Mouse (Mus musculus) intestine, postnatal 0 days (tissue): ENCODE measurements around the gene Iqgap1. TPM values are rescaled to one million over a fixed set of nuclear protein-coding genes. Genes with fewer than 3 reads are reported as not detected.
A peak's percentile ranks its signal among the peaks of the same experiment; 100 is the strongest.

ENCODE experiments used
- ATAC-seq: fragments of 200-750 bp; cut with Nextera tagmentation; 2 replicates; pipeline ENCODE4 v1.8.0; 2017; ENCODE audit warnings: mild to moderate bottlenecking, moderate TSS enrichment, moderate library complexity
- H3K27ac ChIP-seq: fragments of 300-500 bp; sonication (generic); 2 replicates; pipeline ENCODE4 v1.5.1; 2014; ENCODE audit warnings: mild to moderate bottlenecking, low read depth, low read length, moderate library complexity
- H3K27me3 ChIP-seq: fragments of 300-500 bp; sonication (generic); replicated peaks from 2 replicates; pipeline ENCODE4 v1.6.1; 2014; ENCODE audit warnings: low read length, mixed read lengths; ENCODE audit not compliant: control insufficient read depth, insufficient read depth
- H3K36me3 ChIP-seq: fragments of 300-500 bp; sonication (generic); 2 replicates; pipeline ENCODE4 v1.6.1; 2014; ENCODE audit warnings: mild to moderate bottlenecking, moderate library complexity; ENCODE audit not compliant: control insufficient read depth, insufficient read depth
- H3K4me1 ChIP-seq: fragments of 300-500 bp; sonication (generic); replicated peaks from 2 replicates; pipeline ENCODE4 v1.6.1; 2014; ENCODE audit warnings: antibody characterized with exemption, low read length, mixed read lengths; ENCODE audit not compliant: control insufficient read depth, insufficient read depth
- H3K4me2 ChIP-seq: fragments of 300-500 bp; sonication (generic); replicated peaks from 2 replicates; pipeline ENCODE4 v1.6.1; 2014; ENCODE audit warnings: low read depth, mild to moderate bottlenecking, moderate library complexity
- H3K4me3 ChIP-seq: fragments of 300-500 bp; sonication (generic); 2 replicates; pipeline ENCODE4 v1.5.1; 2014; ENCODE audit warnings: low read depth, low read length
- H3K9ac ChIP-seq: fragments of 300-500 bp; sonication (generic); 2 replicates; pipeline ENCODE4 v1.6.1; 2014; ENCODE audit warnings: mild to moderate bottlenecking, low read depth, low read length
- H3K9me3 ChIP-seq: fragments of 300-500 bp; sonication (generic); 2 replicates; pipeline ENCODE4 v1.6.1; 2016; ENCODE audit warnings: mixed run types; ENCODE audit not compliant: control insufficient read depth
- CTCF ChIP-seq: sonication (generic); IDR thresholded peaks from 2 replicates; pipeline ENCODE4 v1.5.1; 2016; ENCODE audit warnings: low read depth, mild to moderate bottlenecking, control low read depth, antibody characterized with exemption, moderate library complexity
- WGBS: fragments of 180-500 bp; shearing (Covaris S2); extraction: QIAGEN DNeasy Blood & Tissue Kit; methylation state at CpG from one replicate; pipeline ENCODE4 v1.1.7; 2014; 5-methylcytosine and 5-hydroxymethylcytosine counted together
- polyA plus RNA-seq: library from polyadenylated mRNA; unstranded; fragments of >200 nt; fragmentation: Nextera tagmentation; extraction: Ambion mirVana; gene quantifications from 2 replicates; pipeline ENCODE4 v1.2.1, GENCODE M21; 2015

Iqgap1 gene
- polyA plus RNA-seq, 1 experiment from 2014 or later: 32.3 TPM

DNA sequence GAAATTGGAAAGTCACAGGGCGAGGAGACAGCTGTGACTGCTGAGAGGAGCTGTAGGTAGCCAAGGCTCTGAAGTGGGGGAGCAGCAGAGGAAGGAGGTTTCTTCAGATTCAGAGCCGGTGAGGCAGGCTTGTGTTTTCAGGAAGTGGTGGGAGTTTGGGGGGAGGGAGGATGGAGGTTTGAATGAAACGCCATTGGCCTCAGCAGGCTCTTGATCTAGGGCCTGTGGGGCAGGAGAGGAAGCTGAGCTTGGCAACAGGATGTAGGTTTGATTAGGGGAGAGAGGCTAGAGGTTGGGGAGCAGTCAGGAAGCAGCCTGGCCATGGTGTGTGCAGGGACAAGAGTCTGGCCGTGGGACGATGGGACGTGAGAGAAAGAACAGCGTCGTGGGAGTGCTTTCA is 39.1 kb upstream of the Iqgap1 start:
- H3K27ac ChIP-seq: peak overlapping the region; percentile 28; the same call in 1 of the 2 replicates
- ATAC-seq: no peak
- 0 out of 2 replicates have a peak, but pooled peaks cover 11% of the 10 kb centered on the region for H3K4me1 ChIP-seq
- no peaks in the 10 kb centered on the region for H3K9me3 ChIP-seq
- no peak overlapping the region for H3K4me2 ChIP-seq
- H3K36me3 ChIP-seq: peaks cover 8% of the 10 kb centered on the region
- no peak overlapping the region for H3K9ac ChIP-seq
- TF ChIP-seq CTCF: no peak
- 65% methylated on average over 8 of the region's 8 CpGs for WGBS
- no peak overlapping the region for H3K4me3 ChIP-seq
- no peaks in the 10 kb centered on the region for H3K27me3 ChIP-seq

DNA sequence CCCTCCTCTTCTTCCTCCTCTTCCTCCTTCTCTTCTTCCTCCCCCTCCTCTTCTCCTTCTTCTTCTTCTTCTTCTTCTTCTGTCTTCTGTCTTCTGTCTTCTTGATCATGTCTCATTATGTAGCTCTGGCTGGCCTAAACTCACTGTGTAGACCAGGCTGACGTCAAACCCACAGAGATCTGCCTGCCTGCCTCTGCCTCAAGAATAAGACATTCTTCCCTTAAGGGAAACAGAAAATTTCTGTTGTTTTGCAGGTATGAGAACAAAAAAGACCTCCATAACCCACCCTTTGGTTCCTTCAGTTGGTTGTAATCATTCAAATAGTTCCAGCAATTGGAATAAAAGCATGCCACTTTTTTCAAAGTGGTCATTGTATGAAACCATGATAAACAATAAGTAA is 38.4 kb upstream of the Iqgap1 start:
- peak overlapping the region; percentile 15; the same call in 1 of the 2 replicates for H3K27ac ChIP-seq
- TF ChIP-seq CTCF: no peak
- no peak overlapping the region for H3K4me2 ChIP-seq
- peaks cover 8% of the 10 kb centered on the region for H3K36me3 ChIP-seq
- no peak overlapping the region for H3K9ac ChIP-seq
- H3K27me3 ChIP-seq: no peaks in the 10 kb centered on the region
- WGBS: 65% methylated on average over 1 of the region's 1 CpGs
- H3K4me3 ChIP-seq: no peak overlapping the region
- no peak for ATAC-seq
- H3K4me1 ChIP-seq: 0 out of 2 replicates have a peak, but pooled peaks cover 11% of the 10 kb centered on the region
- H3K9me3 ChIP-seq: no peaks in the 10 kb centered on the region

DNA sequence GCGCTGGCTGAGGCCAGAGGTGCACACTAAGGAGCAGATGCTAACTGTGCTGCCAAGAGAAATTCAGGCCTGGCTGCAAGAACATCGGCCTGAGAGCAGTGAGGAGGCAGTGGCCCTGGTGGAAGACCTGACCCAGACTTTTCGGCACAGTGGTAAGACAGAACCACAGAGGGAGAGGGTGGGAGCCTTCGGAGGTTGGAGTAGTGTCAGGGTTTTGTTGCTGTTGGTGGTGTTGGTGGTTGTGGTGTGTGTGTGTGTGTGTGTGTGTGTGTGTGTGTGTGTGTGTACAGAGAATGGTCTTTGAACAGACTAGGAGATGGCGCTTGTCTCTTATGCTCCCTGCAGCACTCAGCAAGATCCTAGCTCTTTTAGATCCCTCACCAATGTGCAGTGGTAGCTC is 37.7 kb upstream of the Iqgap1 start:
- Histone ChIP-seq H3K4me2 (no peak overlapping the region), H3K36me3 (peaks cover 8% of the 10 kb centered on the region; the same call in 1 of the 2 replicates), H3K4me1 (0 out of 2 replicates have a peak, but pooled peaks cover 11% of the 10 kb centered on the region), H3K27ac (no peak overlapping the region), H3K27me3 (no peaks in the 10 kb centered on the region), H3K9ac (no peak overlapping the region), H3K9me3 (no peaks in the 10 kb centered on the region), H3K4me3 (no peak overlapping the region)
- ATAC-seq: no peak
- WGBS: 84% methylated on average over 5 of the region's 5 CpGs
- TF ChIP-seq CTCF: no peak

DNA sequence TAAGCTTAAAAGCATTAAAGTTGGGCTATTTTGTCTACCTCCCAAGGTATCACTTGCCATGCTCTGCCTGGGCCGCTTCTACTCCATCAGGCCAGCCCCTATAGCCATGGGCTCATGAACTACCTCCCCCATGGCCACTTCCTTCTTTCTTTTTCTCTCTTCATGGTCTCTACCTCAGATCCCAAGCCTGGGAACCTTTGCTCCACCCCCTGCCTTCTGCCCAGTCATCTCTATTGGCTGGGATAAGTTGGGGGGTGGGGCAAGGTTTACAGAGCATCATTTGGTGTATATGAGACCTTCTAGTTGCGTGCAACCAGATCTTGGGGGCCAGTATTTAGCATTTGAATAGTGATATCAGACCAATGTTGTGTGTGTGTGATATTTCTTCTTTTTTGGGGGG is 36.7 kb upstream of the Iqgap1 start:
- Histone ChIP-seq H3K4me2 (no peak overlapping the region), H3K27ac (no peak overlapping the region), H3K4me1 (0 out of 2 replicates have a peak, but pooled peaks cover 11% of the 10 kb centered on the region), H3K4me3 (no peak overlapping the region), H3K36me3 (peaks cover 3% of the 10 kb centered on the region; the same call in 1 of the 2 replicates), H3K9me3 (no peaks in the 10 kb centered on the region), H3K27me3 (no peaks in the 10 kb centered on the region), H3K9ac (no peak overlapping the region)
- WGBS: 93% methylated on average over 2 of the region's 2 CpGs
- no peak for TF ChIP-seq CTCF
- ATAC-seq: no peak

DNA sequence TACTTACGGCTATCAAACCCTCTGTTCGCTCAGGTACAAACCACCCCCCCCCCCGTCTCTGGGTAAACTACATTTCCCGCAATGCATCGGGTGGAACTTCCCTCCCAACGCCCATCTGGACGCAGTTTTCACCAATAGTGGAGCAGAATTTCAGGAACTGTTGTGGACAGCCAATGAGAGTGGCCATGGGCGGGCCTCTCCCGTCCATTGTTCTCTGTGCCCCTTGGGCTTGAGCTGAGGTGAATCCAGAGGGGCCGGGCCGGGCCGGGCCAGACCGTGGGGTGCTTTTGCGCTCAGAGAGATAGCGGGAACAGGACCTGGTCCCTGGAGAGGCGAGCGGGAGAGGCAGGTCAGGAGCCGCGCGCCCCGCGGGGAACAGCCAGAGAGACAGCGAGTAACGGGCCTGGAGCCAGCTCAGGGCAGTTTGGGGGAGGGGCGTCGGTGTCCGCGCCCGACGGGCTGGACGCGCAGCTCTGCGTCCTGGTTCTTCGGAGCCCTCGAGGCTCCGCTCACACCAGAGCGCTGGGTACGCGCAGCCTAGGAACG is 35.0 kb upstream of the Iqgap1 start, which contains the start of gene Zscan2:
Gene Zscan2, plus strand, starts transcription at position 192 of the 546 bp plus-strand sequence.
- WGBS: under 1% methylated on average over 40 of the region's 40 CpGs
- H3K36me3 ChIP-seq: peaks cover 3% of the 10 kb centered on the region; the same call in 1 of the 2 replicates
- no peaks in the 10 kb centered on the region for H3K9me3 ChIP-seq
- H3K9ac ChIP-seq: peak within 1 kb of the TSS; percentile 76
- TF ChIP-seq CTCF: no peak
- 0 out of 2 replicates have a peak, but pooled peaks cover 10% of the 10 kb centered on the region for H3K4me1 ChIP-seq
- ATAC-seq: peak; percentile 97
- H3K4me3 ChIP-seq: peak within 1 kb of the TSS; percentile 95
- H3K27ac ChIP-seq: peak within 1 kb of the TSS; percentile 70
- peak within 1 kb of the TSS; percentile 89 for H3K4me2 ChIP-seq
- no peaks in the 10 kb centered on the region for H3K27me3 ChIP-seq

DNA sequence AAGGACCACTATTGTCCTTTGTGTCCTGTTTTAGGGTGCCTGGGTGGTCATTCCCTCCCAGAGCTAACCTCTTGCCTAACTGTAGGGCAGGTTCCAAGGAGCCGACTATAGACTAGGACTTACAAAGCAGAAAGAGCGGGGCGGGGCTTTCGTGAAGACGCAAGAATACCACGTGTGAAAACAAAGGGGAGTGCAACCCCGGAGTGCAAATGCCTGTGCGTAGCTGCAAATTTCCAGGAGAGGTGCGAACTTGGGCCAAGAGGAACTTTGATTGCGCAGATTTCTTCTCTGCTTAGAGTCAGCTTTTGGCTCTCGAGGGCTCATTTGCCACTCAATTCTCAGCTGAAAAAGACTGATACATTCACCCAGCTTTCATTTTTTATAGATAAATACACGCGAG is 34.5 kb upstream of the Iqgap1 start:
- H3K36me3 ChIP-seq: peaks cover under 1% of the 10 kb centered on the region; the same call in 1 of the 2 replicates
- H3K27me3 ChIP-seq: no peaks in the 10 kb centered on the region
- peak overlapping the region; percentile 32; the same call in 1 of the 2 replicates for H3K9ac ChIP-seq
- WGBS: under 1% methylated on average over 13 of the region's 13 CpGs
- peak; percentile 62 for ATAC-seq
- no peak overlapping the region for H3K27ac ChIP-seq
- no peak for TF ChIP-seq CTCF
- no peaks in the 10 kb centered on the region for H3K9me3 ChIP-seq
- 0 out of 2 replicates have a peak, but pooled peaks cover 4% of the 10 kb centered on the region for H3K4me1 ChIP-seq
- peak overlapping the region; percentile 95 for H3K4me3 ChIP-seq
- H3K4me2 ChIP-seq: peak overlapping the region; percentile 89
